In the genomic region with DNA sequence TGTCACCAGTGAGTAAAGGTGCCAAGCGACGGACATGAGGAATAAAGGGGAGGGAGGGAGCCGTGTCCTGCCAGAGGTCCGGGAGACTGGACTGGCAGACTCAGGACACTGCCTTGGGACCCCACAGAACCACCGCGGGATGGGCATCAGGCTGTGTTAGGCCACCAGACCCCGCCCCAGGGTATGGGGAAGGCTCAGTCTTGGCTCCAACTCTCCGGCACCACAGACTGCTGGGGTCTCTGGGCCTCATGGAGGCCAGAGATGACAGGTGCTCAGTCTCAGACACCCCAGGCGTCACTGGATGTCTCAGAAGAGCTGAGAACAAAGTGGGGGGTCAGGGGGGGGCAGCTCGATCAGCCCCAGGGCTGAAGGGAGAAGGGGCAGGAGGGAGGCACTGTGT, we compare ENCODE assay signal across 26 mouse cellular contexts.
A peak's percentile ranks its signal among the peaks of the same experiment; 100 is the strongest.
DNase-seq lines count a peak whose midpoint lies in the region; ATAC-seq and TF ChIP-seq lines count a peak whose summit lies in the region.
"Had no signal": no experiment of that assay in that cellular context is flagged by ENCODE, and none has a peak within 500 bp of the region (broad histone marks: within the 10 kb centered on the region; RNA-seq: fewer than 3 reads in every experiment).

No protein-coding gene starts in this region.

- ATAC-seq in hindbrain, postnatal 0 days = 0 out of 2 replicates have a peak, but pooled peaks have one; percentile 27
- no peak for ATAC-seq in hindbrain, embryonic 16.5 days
- peak; percentile 55 for ATAC-seq in lung, embryonic 15.5 days (ENCODE audit: borderline replicate concordance, extremely low read depth, low FRiP score, low TSS enrichment)
- 0 out of 2 replicates have a peak, but pooled peaks have one; percentile 6 for ATAC-seq in midbrain, embryonic 12.5 days (ENCODE audit: low FRiP score, low read depth)
- ATAC-seq in midbrain, embryonic 16.5 days = no peak
- ATAC-seq in stomach, embryonic 16.5 days (ENCODE audit: insufficient read depth, low FRiP score) = peak; percentile 33; the same call in 1 of the 2 replicates
- ATAC-seq: CD4-positive, CD25-positive, alpha-beta regulatory T cell, adult 4 months; forebrain, embryonic 13.5 days; forebrain, embryonic 16.5 days had no signal

- no peaks in the 10 kb centered on the region for H3K27me3 ChIP-seq in hindbrain, postnatal 0 days (ENCODE audit: insufficient read depth, low read length)
- no peaks in the 10 kb centered on the region for H3K27me3 ChIP-seq in hindbrain, embryonic 16.5 days (replicated peaks; ENCODE audit: control insufficient read depth, insufficient read depth, low read length)
- H3K27me3 ChIP-seq in lung, embryonic 15.5 days = no peaks in the 10 kb centered on the region
- no peaks in the 10 kb centered on the region for H3K27me3 ChIP-seq in midbrain, embryonic 12.5 days
- H3K27me3 ChIP-seq in midbrain, embryonic 16.5 days (ENCODE audit: control insufficient read depth, insufficient read depth, low read depth, low read length) = no peaks in the 10 kb centered on the region
- H3K27me3 ChIP-seq in stomach, embryonic 16.5 days (ENCODE audit: control insufficient read depth, insufficient read depth, low read length) = no peaks in the 10 kb centered on the region
- H3K27me3 ChIP-seq: embryonic facial prominence, embryonic 15.5 days; forebrain, embryonic 13.5 days; heart, embryonic 13.5 days had no signal

- H3K27ac ChIP-seq in hindbrain, postnatal 0 days = no peak overlapping the region
- H3K27ac ChIP-seq in hindbrain, embryonic 16.5 days (ENCODE audit: low read depth, low read length) = no peak overlapping the region
- H3K27ac ChIP-seq in lung, embryonic 15.5 days = no peak overlapping the region
- no peak overlapping the region for H3K27ac ChIP-seq in midbrain, embryonic 12.5 days (replicated peaks)
- no peak overlapping the region for H3K27ac ChIP-seq in midbrain, embryonic 16.5 days (ENCODE audit: low read length)
- no peak overlapping the region for H3K27ac ChIP-seq in stomach, embryonic 16.5 days (ENCODE audit: low read length)
- H3K27ac ChIP-seq: embryonic facial prominence, embryonic 15.5 days; forebrain, embryonic 13.5 days; heart, adult 2 months; heart, embryonic 10.5 days; heart, embryonic 13.5 days; hindbrain, embryonic 14.5 days had no signal

- no peak overlapping the region for H3K4me2 ChIP-seq in hindbrain, postnatal 0 days (ENCODE audit: low read depth, low read length)
- no peak overlapping the region for H3K4me2 ChIP-seq in hindbrain, embryonic 16.5 days (ENCODE audit: low read length)
- no peak overlapping the region for H3K4me2 ChIP-seq in lung, embryonic 15.5 days
- H3K4me2 ChIP-seq in midbrain, embryonic 12.5 days (replicated peaks) = no peak overlapping the region
- H3K4me2 ChIP-seq in midbrain, embryonic 16.5 days (ENCODE audit: low read length) = no peak overlapping the region
- H3K4me2 ChIP-seq in stomach, embryonic 16.5 days (ENCODE audit: low read depth, low read length) = no peak overlapping the region
- H3K4me2 ChIP-seq: embryonic facial prominence, embryonic 15.5 days; forebrain, embryonic 13.5 days; heart, embryonic 13.5 days; hindbrain, embryonic 14.5 days had no signal

- no peak for TF ChIP-seq CTCF in hindbrain, postnatal 0 days (IDR thresholded peaks at IDR 0.05; ENCODE audit: low read depth)

- no peak for DNase-seq in hindbrain, postnatal 0 days (ENCODE audit: low spot score)
- DNase-seq in lung, postnatal 14 days = no peak
- no peak for DNase-seq in adrenal gland, adult (ENCODE audit: inconsistent age in 2 of 2, low spot score in 1 of 2)
- DNase-seq: adrenal gland, adult 8-10 months; adrenal gland, postnatal 25 days; cerebellum, adult 11-12 months; cerebellum, adult 8-10 months; cerebellum, postnatal 36 days; embryo, embryonic 11 days; gastrocnemius, postnatal 10 days; gastrocnemius, postnatal 36 days; heart, adult 2 months; heart, postnatal 14 days; heart, postnatal 4 days had no signal

- no peak overlapping the region for H3K9ac ChIP-seq in hindbrain, postnatal 0 days (replicated peaks; ENCODE audit: low read length)
- H3K9ac ChIP-seq in hindbrain, embryonic 16.5 days (ENCODE audit: low read depth, low read length) = no peak overlapping the region
- no peak overlapping the region for H3K9ac ChIP-seq in lung, embryonic 15.5 days
- H3K9ac ChIP-seq in midbrain, embryonic 12.5 days (replicated peaks) = no peak overlapping the region
- H3K9ac ChIP-seq in midbrain, embryonic 16.5 days (ENCODE audit: low read depth, low read length) = no peak overlapping the region
- no peak overlapping the region for H3K9ac ChIP-seq in stomach, embryonic 16.5 days (ENCODE audit: low read length)
- H3K9ac ChIP-seq: embryonic facial prominence, embryonic 15.5 days; forebrain, embryonic 13.5 days; heart, embryonic 13.5 days; hindbrain, embryonic 14.5 days had no signal

- H3K4me3 ChIP-seq in hindbrain, postnatal 0 days (ENCODE audit: low read length) = no peak overlapping the region
- H3K4me3 ChIP-seq in hindbrain, embryonic 16.5 days (ENCODE audit: low read length) = no peak overlapping the region
- H3K4me3 ChIP-seq in lung, embryonic 15.5 days = no peak overlapping the region
- H3K4me3 ChIP-seq in midbrain, embryonic 12.5 days = no peak overlapping the region
- H3K4me3 ChIP-seq in midbrain, embryonic 16.5 days (ENCODE audit: low read depth, low read length) = no peak overlapping the region
- no peak overlapping the region for H3K4me3 ChIP-seq in stomach, embryonic 16.5 days (replicated peaks; ENCODE audit: low read length)
- H3K4me3 ChIP-seq: embryonic facial prominence, embryonic 15.5 days; forebrain, embryonic 13.5 days; heart, adult 2 months; heart, embryonic 10.5 days; heart, embryonic 13.5 days had no signal

- H3K9me3 ChIP-seq in hindbrain, postnatal 0 days (ENCODE audit: low read length) = no peaks in the 10 kb centered on the region
- H3K9me3 ChIP-seq in hindbrain, embryonic 16.5 days (ENCODE audit: control insufficient read depth, low read length) = no peaks in the 10 kb centered on the region
- no peaks in the 10 kb centered on the region for H3K9me3 ChIP-seq in lung, embryonic 15.5 days
- H3K9me3 ChIP-seq in midbrain, embryonic 12.5 days = no peaks in the 10 kb centered on the region
- no peaks in the 10 kb centered on the region for H3K9me3 ChIP-seq in midbrain, embryonic 16.5 days (replicated peaks; ENCODE audit: control insufficient read depth, low read length, poor library complexity, severe bottlenecking)
- no peaks in the 10 kb centered on the region for H3K9me3 ChIP-seq in stomach, embryonic 16.5 days (replicated peaks; ENCODE audit: control insufficient read depth, low read length)
- H3K9me3 ChIP-seq: embryonic facial prominence, embryonic 15.5 days; forebrain, embryonic 13.5 days; heart, embryonic 10.5 days; heart, embryonic 13.5 days had no signal

- H3K4me1 ChIP-seq in hindbrain, postnatal 0 days (ENCODE audit: insufficient read depth, low read length) = no peaks in the 10 kb centered on the region
- H3K4me1 ChIP-seq in hindbrain, embryonic 16.5 days (ENCODE audit: control insufficient read depth, insufficient read depth, low read depth, low read length) = no peaks in the 10 kb centered on the region
- no peaks in the 10 kb centered on the region for H3K4me1 ChIP-seq in lung, embryonic 15.5 days
- H3K4me1 ChIP-seq in midbrain, embryonic 12.5 days = no peaks in the 10 kb centered on the region
- no peaks in the 10 kb centered on the region for H3K4me1 ChIP-seq in midbrain, embryonic 16.5 days (ENCODE audit: control insufficient read depth, insufficient read depth, low read length)
- no peaks in the 10 kb centered on the region for H3K4me1 ChIP-seq in stomach, embryonic 16.5 days (ENCODE audit: control insufficient read depth, insufficient read depth, low read length)
- H3K4me1 ChIP-seq: embryonic facial prominence, embryonic 15.5 days; forebrain, embryonic 13.5 days; heart, embryonic 10.5 days; heart, embryonic 13.5 days had no signal

- WGBS in hindbrain, postnatal 0 days = 65% methylated on average over 10 of the region's 10 CpGs
- 66% methylated on average over 10 of the region's 10 CpGs for WGBS in hindbrain, embryonic 16.5 days
- WGBS in lung, embryonic 15.5 days = 51% methylated on average over 10 of the region's 10 CpGs
- 61% methylated on average over 10 of the region's 10 CpGs for whole genome bisulfite sequencing in midbrain, embryonic 12.5 days
- 67% methylated on average over 10 of the region's 10 CpGs for WGBS in midbrain, embryonic 16.5 days
- 62% methylated on average over 10 of the region's 10 CpGs for WGBS in stomach, embryonic 16.5 days

- no peaks in the 10 kb centered on the region for H3K36me3 ChIP-seq in hindbrain, postnatal 0 days (ENCODE audit: insufficient read depth, low read length)
- no peaks in the 10 kb centered on the region for H3K36me3 ChIP-seq in hindbrain, embryonic 16.5 days (ENCODE audit: control insufficient read depth, insufficient read depth, low read length)
- no peaks in the 10 kb centered on the region for H3K36me3 ChIP-seq in lung, embryonic 15.5 days
- no peaks in the 10 kb centered on the region for H3K36me3 ChIP-seq in midbrain, embryonic 12.5 days
- H3K36me3 ChIP-seq in midbrain, embryonic 16.5 days (ENCODE audit: control insufficient read depth, insufficient read depth, low read length) = no peaks in the 10 kb centered on the region
- H3K36me3 ChIP-seq in stomach, embryonic 16.5 days (ENCODE audit: control insufficient read depth, insufficient read depth, low read length) = no peaks in the 10 kb centered on the region
- H3K36me3 ChIP-seq: embryonic facial prominence, embryonic 15.5 days; heart, embryonic 10.5 days; heart, embryonic 13.5 days had no signal

Comparison
In these comparisons a context has a peak if more than half of its experiments do, and no peak if none do; other contexts are left out.
1. ATAC-seq: peak in hindbrain, postnatal 0 days (single experiment), lung, embryonic 15.5 days (single experiment), midbrain, embryonic 12.5 days (single experiment) and stomach, embryonic 16.5 days (single experiment); none in hindbrain, embryonic 16.5 days (single experiment) and midbrain, embryonic 16.5 days (single experiment).